Mouse (Mus musculus): ENCODE measurements around the gene Adat1.

DNA sequence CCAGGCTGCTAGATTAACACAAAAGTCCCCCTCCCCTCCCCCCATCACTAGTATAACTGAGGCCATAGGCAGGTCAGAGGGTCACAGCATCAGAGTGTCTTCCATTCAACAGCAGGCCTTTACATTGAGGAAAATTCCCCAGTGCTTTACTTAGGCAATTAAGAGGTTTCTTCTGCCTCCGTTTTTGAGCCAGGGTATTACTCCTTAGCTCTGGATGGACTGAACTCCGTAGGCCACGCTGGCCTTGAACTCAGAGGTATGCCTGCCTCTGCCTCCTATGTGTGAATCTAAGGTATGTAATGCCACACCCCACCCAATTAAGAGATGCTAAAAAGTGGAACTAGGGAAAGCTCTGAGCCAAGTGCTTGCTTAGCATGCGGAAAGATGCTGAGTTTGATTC, 28.6 kb downstream of the Adat1 start:
- TF ChIP-seq ZNF384 (IDR thresholded peaks at IDR 0.05; ENCODE audit: low read depth, low read length) (no peak), GATA1 (IDR thresholded peaks at IDR 0.05; ENCODE audit: low read depth, low read length) (no peak), CTCF (IDR thresholded peaks at IDR 0.05 in 2 of 3, conservative IDR thresholded peaks at IDR 0.05 in 1 of 3; ENCODE audit: control insufficient read depth in 1 of 3, insufficient read depth in 1 of 3, low read depth in 2 of 3, low read length in 3 of 3, poor library complexity in 1 of 3, severe bottlenecking in 1 of 3) (no peak), RAD21 (IDR thresholded peaks at IDR 0.05; ENCODE audit: low read depth, low read length) (no peak), UBTF (IDR thresholded peaks at IDR 0.05; ENCODE audit: borderline replicate concordance, insufficient read depth, low read depth, low read length) (no peak), HCFC1 (IDR thresholded peaks at IDR 0.05; ENCODE audit: low read depth, low read length) (no peak), MAX (IDR thresholded peaks at IDR 0.05; ENCODE audit: low read length) (no peak), POLR2A (IDR thresholded peaks at IDR 0.05; ENCODE audit: control insufficient read depth in 1 of 2, insufficient read depth in 1 of 2, low read depth in 1 of 2, low read length in 2 of 2, poor library complexity in 1 of 2) (no peak)
